Mouse (Mus musculus) 3T3-L1 (cell line): ENCODE results near the gene Tas2r108.
A peak's percentile ranks its signal among the peaks of the same experiment; 100 is the strongest.

Source experiments
- DNase-seq: peaks from one replicate; pipeline ENCODE4 v3.0.0-alpha.2; 2015; ENCODE audit warnings: low read depth, low spot score

The Tas2r108 gene

GRCm38 (mm10) chr6:40493229-40493628, at the start of gene Tas2r108:
Tas2r108 (plus strand) TSS chr6:40493529.
- DNase-seq, result no peak

GRCm38 (mm10) chr6:40448626-40449025, 44.7 kb upstream of the Tas2r108 start:
- DNase-seq, result peak; percentile 56

GRCm38 (mm10) chr6:40454436-40455041, 38.8 kb upstream of the Tas2r108 start:
- peak; percentile 55 for DNase-seq

GRCm38 (mm10) chr6:40465710-40466109, 27.6 kb upstream of the Tas2r108 start:
- no peak for DNase-seq

- peak; percentile 98 for DNase-seq
These were observed 22.2 kb upstream of the Tas2r108 start, which contains the start of gene Ssbp1 for GRCm38 (mm10) chr6:40470916-40471719. Ssbp1 (plus strand) TSS chr6:40471352.

- DNase-seq, result peak; percentile 49
These were observed 21.7 kb upstream of the Tas2r108 start for GRCm38 (mm10) chr6:40471720-40472010.

- no peak for DNase-seq
These were observed 17.2 kb upstream of the Tas2r108 start for GRCm38 (mm10) chr6:40476132-40476531.

GRCm38 (mm10) chr6:40479705-40480104, 13.6 kb upstream of the Tas2r108 start:
- DNase-seq, result peak; percentile 80

- no peak for DNase-seq
These were observed 11.0 kb upstream of the Tas2r108 start for GRCm38 (mm10) chr6:40482318-40482717.

- DNase-seq, result no peak
These were observed 2.4 kb upstream of the Tas2r108 start, which contains the start of gene Tas2r137 for GRCm38 (mm10) chr6:40490933-40491332. Tas2r137 (plus strand) TSS chr6:40491233.

- DNase-seq, result no peak
These were observed 26.1 kb downstream of the Tas2r108 start, which contains the start of gene Prss37 for GRCm38 (mm10) chr6:40519408-40519807. Prss37 (minus strand) TSS chr6:40519508.
